Mouse (Mus musculus) liver, embryonic 13.5 days (tissue): Measurements from ENCODE around the gene Clic5. TPM values are rescaled to one million over a fixed set of nuclear protein-coding genes. Genes with fewer than 3 reads are reported as not detected.

ENCODE experiments used
- ATAC-seq: fragments of 200-750 bp; cut with Nextera tagmentation; 2 replicates; pipeline ENCODE4 v1.8.0; 2017; ENCODE audit warnings: low read depth, mild to moderate bottlenecking, moderate number of reproducible peaks, moderate library complexity
- DNase-seq: peaks from one replicate; pipeline ENCODE4 v3.0.0; 2022
- H3K27ac ChIP-seq: fragments of 300-500 bp; sonication (generic); 2 replicates; pipeline ENCODE4 v1.5.1; 2015; ENCODE audit warnings: moderate library complexity, mild to moderate bottlenecking, inconsistent platforms
- H3K27me3 ChIP-seq: fragments of 300-500 bp; sonication (generic); 2 replicates; pipeline ENCODE4 v1.6.1; 2015; ENCODE audit warnings: mild to moderate bottlenecking, inconsistent platforms
- H3K36me3 ChIP-seq: fragments of 300-500 bp; sonication (generic); 2 replicates; pipeline ENCODE4 v1.6.1; 2015; ENCODE audit warnings: mild to moderate bottlenecking, inconsistent platforms
- H3K4me1 ChIP-seq: fragments of 300-500 bp; sonication (generic); replicated peaks from 2 replicates; pipeline ENCODE4 v1.6.1; 2015; ENCODE audit warnings: inconsistent platforms
- H3K4me2 ChIP-seq: fragments of 300-500 bp; sonication (generic); 2 replicates; pipeline ENCODE4 v1.6.1; 2015; ENCODE audit warnings: inconsistent platforms, mild to moderate bottlenecking, moderate library complexity
- H3K4me3 ChIP-seq: fragments of 300-500 bp; sonication (generic); replicated peaks from 2 replicates; pipeline ENCODE4 v1.5.1; 2015; ENCODE audit warnings: mild to moderate bottlenecking, inconsistent platforms
- H3K9ac ChIP-seq: fragments of 300-500 bp; sonication (generic); 2 replicates; pipeline ENCODE4 v1.6.1; 2015; ENCODE audit warnings: mild to moderate bottlenecking, inconsistent platforms
- H3K9me3 ChIP-seq: fragments of 300-500 bp; sonication (generic); replicated peaks from 2 replicates; pipeline ENCODE4 v1.6.1; 2016; ENCODE audit warnings: inconsistent platforms
- WGBS: fragments of 180-500 bp; shearing (Covaris S2); methylation state at CpG from one replicate; pipeline ENCODE4 v1.1.7; 2015; ENCODE audit not compliant: insufficient replicate concordance; 5-methylcytosine and 5-hydroxymethylcytosine counted together
- polyA plus RNA-seq: library from polyadenylated mRNA; unstranded; fragments of >200 nt; fragmentation: Nextera tagmentation; extraction: Ambion mirVana; gene quantifications from 2 replicates; pipeline ENCODE4 v1.2.1, GENCODE M21; 2015

Gene Clic5
- polyA plus RNA-seq, 1 experiment from 2014 or later: 0.30 TPM

GRCm38 (mm10) chr17:44327279-44328146 lies 139.1 kb downstream of the Clic5 start:
- 62% methylated on average over 10 of the region's 10 CpGs for WGBS
- no peak overlapping the region for H3K27ac ChIP-seq

DNA sequence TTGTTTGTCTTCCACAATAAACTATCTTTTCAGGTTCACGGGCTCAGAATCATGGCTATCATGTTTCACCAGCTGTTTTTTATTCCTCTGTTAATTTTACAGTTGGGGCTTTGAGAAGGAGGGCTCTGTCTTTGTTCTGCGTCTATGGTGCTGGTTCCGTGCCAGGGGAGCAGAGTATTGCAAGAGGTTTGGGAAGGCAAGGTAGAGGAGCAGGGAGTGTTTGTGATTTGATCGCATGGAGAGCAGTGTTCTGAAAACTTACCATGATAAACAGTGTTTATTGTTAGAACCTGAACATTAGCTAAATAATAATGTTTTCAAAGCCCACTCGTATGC lies 139.7 kb downstream of the Clic5 start:
- H3K27me3 ChIP-seq: no peaks in the 10 kb centered on the region
- H3K4me3 ChIP-seq: no peak overlapping the region
- no peak overlapping the region for H3K9ac ChIP-seq
- no peaks in the 10 kb centered on the region for H3K9me3 ChIP-seq
- 70% methylated on average over 5 of the region's 5 CpGs for WGBS
- no peaks in the 10 kb centered on the region for H3K36me3 ChIP-seq
- H3K4me1 ChIP-seq: no peaks in the 10 kb centered on the region
- ATAC-seq (no peak), DNase-seq (no peak)
- no peak overlapping the region for H3K27ac ChIP-seq
- no peak overlapping the region for H3K4me2 ChIP-seq

More at GRCm38 (mm10) chr17:44327279-44328146, 139.1 kb downstream of the Clic5 start:
- Histone ChIP-seq H3K4me1 (no peaks in the 10 kb centered on the region), H3K36me3 (no peaks in the 10 kb centered on the region), H3K4me2 (no peak overlapping the region), H3K9ac (no peak overlapping the region), H3K27me3 (no peaks in the 10 kb centered on the region), H3K9me3 (no peaks in the 10 kb centered on the region), H3K4me3 (no peak overlapping the region)
- DNase-seq (no peak), ATAC-seq (no peak)

Other genes with a start within 250 kb of the Clic5 start
- 5.5 and 6.9 TPM in 2 replicates for gene Enpp5, start 109.8 kb upstream of the Clic5 start, polyA plus RNA-seq
- 4.9 and 5.6 TPM in 2 replicates for gene Enpp4, start 82.8 kb upstream of the Clic5 start, polyA plus RNA-seq